Mouse (Mus musculus): ENCODE data around the gene Smim9.

GRCm38 (mm10) chrX:75102293-75102692 is 61.3 kb downstream of the Smim9 start:
- no peak for TF ChIP-seq CTCF (IDR thresholded peaks at IDR 0.05; ENCODE audit: control insufficient read depth, insufficient read depth, insufficient replicate concordance, low read depth, low read length)
- no peak for TF ChIP-seq POLR2A (IDR thresholded peaks at IDR 0.05; ENCODE audit: control insufficient read depth, low read depth, low read length)
